29 mouse cellular contexts compared by ENCODE assay signal in genomic region chr12:88949870-88950269, GRCm38 (mm10).
"Had no signal": no experiment of that assay in that cellular context is flagged by ENCODE, and none has a peak within 500 bp of the region (broad histone marks: within the 10 kb centered on the region; RNA-seq: fewer than 3 reads in every experiment).

No protein-coding gene starts in this region.

- H3K9me3 ChIP-seq: limb, embryonic 10.5 days; limb, embryonic 12.5 days; limb, embryonic 13.5 days; limb, embryonic 15.5 days; liver, embryonic 12.5 days; liver, embryonic 13.5 days; liver, embryonic 15.5 days; lung, embryonic 15.5 days; midbrain, embryonic 10.5 days; midbrain, embryonic 12.5 days; midbrain, embryonic 13.5 days; midbrain, embryonic 15.5 days had no signal

- H3K4me1 ChIP-seq: limb, embryonic 10.5 days; limb, embryonic 12.5 days; limb, embryonic 13.5 days; limb, embryonic 15.5 days; liver, embryonic 12.5 days; liver, embryonic 13.5 days; liver, embryonic 15.5 days; lung, embryonic 15.5 days; megakaryocyte, embryonic 14.5 days; midbrain, embryonic 10.5 days; midbrain, embryonic 12.5 days; midbrain, embryonic 13.5 days had no signal

- H3K4me3 ChIP-seq: limb, embryonic 10.5 days; limb, embryonic 12.5 days; limb, embryonic 13.5 days; limb, embryonic 15.5 days; liver, embryonic 12.5 days; liver, embryonic 13.5 days; liver, embryonic 15.5 days; lung, embryonic 15.5 days; megakaryocyte, embryonic 14.5 days; midbrain, embryonic 10.5 days; midbrain, embryonic 12.5 days; midbrain, embryonic 13.5 days; midbrain, embryonic 15.5 days; myocyte had no signal

- H3K27ac ChIP-seq: limb, embryonic 10.5 days; limb, embryonic 12.5 days; limb, embryonic 13.5 days; limb, embryonic 15.5 days; liver, embryonic 12.5 days; liver, embryonic 13.5 days; liver, embryonic 14.5 days; liver, embryonic 15.5 days; lung, embryonic 15.5 days; macrophage; midbrain, embryonic 10.5 days; midbrain, embryonic 12.5 days; midbrain, embryonic 13.5 days; midbrain, embryonic 15.5 days had no signal

- H3K36me3 ChIP-seq: limb, embryonic 10.5 days; limb, embryonic 12.5 days; limb, embryonic 13.5 days; limb, embryonic 15.5 days; liver, embryonic 12.5 days; liver, embryonic 13.5 days; liver, embryonic 15.5 days; lung, embryonic 15.5 days; midbrain, embryonic 10.5 days; midbrain, embryonic 12.5 days; midbrain, embryonic 13.5 days; midbrain, embryonic 15.5 days had no signal

- H3K4me2 ChIP-seq: limb, embryonic 12.5 days; limb, embryonic 13.5 days; limb, embryonic 15.5 days; liver, embryonic 11.5 days; liver, embryonic 12.5 days; liver, embryonic 13.5 days; liver, embryonic 15.5 days; lung, embryonic 14.5 days; lung, embryonic 15.5 days; midbrain, embryonic 11.5 days; midbrain, embryonic 12.5 days; midbrain, embryonic 13.5 days; midbrain, embryonic 15.5 days had no signal

- H3K27me3 ChIP-seq: limb, embryonic 12.5 days; limb, embryonic 13.5 days; limb, embryonic 15.5 days; liver, embryonic 12.5 days; liver, embryonic 13.5 days; liver, embryonic 15.5 days; lung, embryonic 15.5 days; megakaryocyte, embryonic 14.5 days; midbrain, embryonic 12.5 days; midbrain, embryonic 13.5 days; midbrain, embryonic 15.5 days had no signal

- DNase-seq: left cerebral cortex, postnatal 4 days; liver; liver, embryonic 13.5 days; liver, postnatal 0 days; lung, adult 18-20 months; lung, adult 2 months; lung, embryonic 14.5 days; lung, postnatal 10 days; lung, postnatal 14 days; lung, postnatal 36 days; lung, postnatal 4 days; midbrain, embryonic 14.5 days had no signal

- H3K9ac ChIP-seq: limb, embryonic 12.5 days; limb, embryonic 13.5 days; limb, embryonic 15.5 days; liver, embryonic 12.5 days; liver, embryonic 13.5 days; liver, embryonic 14.5 days; liver, embryonic 15.5 days; liver, postnatal 0 days; lung, embryonic 14.5 days; lung, embryonic 15.5 days; midbrain, embryonic 12.5 days; midbrain, embryonic 13.5 days; midbrain, embryonic 15.5 days had no signal
